Mouse (Mus musculus) spleen, adult 12 weeks (tissue): Measurements from ENCODE around the gene Fbxl13.

Source experiments
- DNase-seq: peaks from one replicate; pipeline ENCODE4 v3.0.0; 2022; ENCODE audit warnings: low spot score

Gene Fbxl13

DNA sequence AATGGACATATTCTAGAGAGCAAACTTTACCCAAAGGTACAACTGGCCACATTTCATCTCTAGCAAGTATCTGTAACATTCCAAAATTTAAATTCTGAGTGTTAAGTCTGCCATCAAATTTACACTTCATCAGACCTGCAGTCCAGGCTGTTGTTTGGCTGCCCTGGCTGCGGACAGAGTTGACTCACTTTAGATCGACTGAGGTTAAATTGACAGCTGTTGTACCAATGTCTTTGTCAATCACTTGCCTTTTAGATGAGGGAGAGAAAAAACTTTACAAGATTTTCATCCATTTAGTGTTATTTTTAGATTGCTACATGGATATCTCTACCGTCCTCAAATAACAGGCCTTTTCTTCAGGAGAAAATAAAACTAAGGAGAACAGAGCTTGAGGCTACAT is 126.3 kb downstream of the Fbxl13 start:
- no peak for DNase-seq

GRCm38 (mm10) chr5:21518207-21518606 is 127.2 kb downstream of the Fbxl13 start:
- no peak for DNase-seq

DNA sequence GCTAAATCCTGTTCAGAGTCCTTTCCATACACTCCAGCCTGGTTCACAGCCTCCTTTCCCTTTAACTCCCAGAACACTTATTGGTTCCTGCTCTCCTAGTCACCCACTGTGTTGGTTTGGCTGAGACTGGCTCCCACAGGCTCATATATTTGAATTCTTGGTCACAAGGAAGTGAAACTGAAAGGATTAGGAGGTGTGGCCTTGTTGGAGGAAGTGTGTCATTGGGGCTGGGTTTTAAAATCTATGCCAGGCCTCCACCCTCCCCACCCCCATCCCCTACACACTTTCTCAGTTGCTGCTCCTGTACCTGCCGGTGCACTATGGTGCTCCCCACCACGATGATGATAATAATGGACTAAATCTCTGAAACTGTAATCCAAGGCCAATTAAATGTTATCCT is 127.9 kb downstream of the Fbxl13 start:
- peak; percentile 5 for DNase-seq

DNA sequence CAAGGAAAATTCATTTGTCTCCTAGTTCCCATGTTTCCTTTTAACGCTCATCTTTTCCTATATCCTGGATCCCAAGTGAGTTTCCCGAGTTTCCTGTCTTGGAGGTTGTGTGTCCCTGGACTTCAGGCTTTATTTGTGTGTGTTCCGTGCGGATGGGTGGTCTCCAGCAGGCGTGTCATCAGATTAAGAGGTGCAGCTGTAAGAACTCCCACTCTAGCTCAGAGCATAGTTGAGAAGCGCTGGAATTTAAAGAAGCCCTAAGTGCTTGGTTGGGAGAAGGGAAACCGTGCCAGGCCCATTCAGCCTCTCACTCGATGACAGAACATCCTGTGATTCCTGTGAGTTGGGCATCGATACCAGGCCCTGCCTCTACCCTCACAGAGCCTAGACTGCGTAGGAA is 132.1 kb downstream of the Fbxl13 start:
- DNase-seq: no peak

- DNase-seq: no peak
These were observed 135.6 kb downstream of the Fbxl13 start for GRCm38 (mm10) chr5:21509801-21510200.

DNA sequence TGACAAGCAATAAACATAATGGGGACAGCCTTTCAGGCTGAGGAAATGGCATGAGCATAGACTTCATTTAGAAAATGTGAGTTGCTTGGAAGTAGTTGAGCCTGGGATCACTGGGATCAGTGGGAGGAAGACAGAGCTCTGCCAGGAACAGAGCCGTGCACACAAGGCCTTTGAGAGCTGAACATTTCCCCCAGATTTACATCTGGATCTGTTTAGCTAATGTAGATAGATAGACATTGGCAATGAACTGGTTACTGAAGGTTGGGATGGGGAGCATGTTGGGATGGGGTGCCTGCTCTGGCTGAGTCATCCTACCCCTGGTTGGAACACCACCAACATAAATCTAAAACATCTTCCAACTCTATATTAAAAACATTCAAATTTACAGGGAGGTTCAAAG is 138.5 kb downstream of the Fbxl13 start:
- no peak for DNase-seq

DNA sequence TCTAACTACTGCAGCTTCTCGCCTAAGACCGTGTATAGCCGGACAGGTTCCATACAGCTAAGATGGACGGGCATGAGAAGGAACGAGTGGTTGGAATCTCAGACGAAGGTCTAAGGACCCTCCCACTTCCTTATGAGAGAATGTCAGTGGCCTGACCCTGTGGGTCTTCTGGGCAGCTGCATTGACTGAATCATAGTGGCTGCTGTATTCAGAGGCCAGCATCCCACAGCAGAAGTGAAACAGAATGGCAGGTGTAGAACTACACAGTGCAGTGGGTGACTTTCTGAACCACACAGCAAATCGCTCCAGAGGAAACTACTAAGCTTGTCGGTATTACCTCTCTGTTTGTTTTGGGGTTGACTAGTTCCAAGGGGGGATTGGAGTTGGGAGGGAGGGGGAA is 140.3 kb downstream of the Fbxl13 start:
- no peak for DNase-seq

DNA sequence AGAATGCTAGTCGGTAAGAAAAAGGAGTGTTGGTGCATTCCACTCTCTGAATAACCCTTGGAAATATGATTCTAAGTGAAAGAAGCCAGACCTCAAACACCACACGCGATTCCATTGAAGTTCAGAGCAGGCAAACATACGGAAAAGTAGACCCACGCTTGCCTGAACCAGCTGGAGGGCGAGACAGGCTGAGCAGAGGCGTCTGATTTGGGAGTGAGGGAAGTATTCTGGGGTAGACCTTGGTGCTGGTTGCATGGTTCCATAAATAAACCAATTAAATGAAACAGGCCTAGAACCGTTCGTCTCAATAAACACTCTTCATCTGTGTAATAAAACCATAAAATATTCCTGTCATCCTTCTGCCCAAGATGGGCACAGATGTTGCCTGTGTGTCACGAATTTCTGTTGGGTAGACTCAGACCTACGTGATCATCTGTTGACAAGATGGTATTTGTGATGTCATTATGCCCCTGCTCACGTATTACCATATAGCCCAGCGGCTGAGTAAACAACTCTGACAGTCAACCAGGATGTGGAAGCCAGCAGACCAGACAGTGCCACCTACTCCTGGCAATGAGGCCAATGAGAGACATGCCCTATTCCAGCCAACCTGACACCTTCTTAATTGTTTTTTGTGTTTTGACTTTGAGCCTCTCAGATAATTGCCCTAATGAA is 142.4 kb downstream of the Fbxl13 start:
- no peak for DNase-seq

DNA sequence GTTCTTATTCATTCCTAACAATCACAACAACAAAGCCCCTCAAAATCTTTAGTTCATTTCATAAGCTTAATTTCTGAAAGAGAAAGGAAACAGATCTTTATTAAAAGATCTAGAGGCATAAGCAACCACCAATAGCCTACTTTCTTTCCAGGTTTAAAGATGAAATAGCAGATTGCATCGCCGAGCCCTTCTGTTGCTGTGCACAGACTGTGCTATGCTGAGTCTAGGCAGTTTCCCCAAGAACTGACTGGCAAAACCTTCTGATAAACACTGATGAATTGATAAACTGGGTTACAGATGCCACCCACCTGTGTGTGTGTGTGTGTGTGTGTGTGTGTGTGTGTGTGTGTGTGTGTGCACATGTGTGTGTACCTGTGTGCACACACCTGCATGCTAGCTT is 144.5 kb downstream of the Fbxl13 start:
- DNase-seq: no peak

- no peak for DNase-seq
These were observed 145.3 kb downstream of the Fbxl13 start for GRCm38 (mm10) chr5:21500133-21500532.

- DNase-seq: no peak
These were observed 146.5 kb downstream of the Fbxl13 start for GRCm38 (mm10) chr5:21498925-21499324.

GRCm38 (mm10) chr5:21498490-21498889 is 146.9 kb downstream of the Fbxl13 start:
- no peak for DNase-seq

DNA sequence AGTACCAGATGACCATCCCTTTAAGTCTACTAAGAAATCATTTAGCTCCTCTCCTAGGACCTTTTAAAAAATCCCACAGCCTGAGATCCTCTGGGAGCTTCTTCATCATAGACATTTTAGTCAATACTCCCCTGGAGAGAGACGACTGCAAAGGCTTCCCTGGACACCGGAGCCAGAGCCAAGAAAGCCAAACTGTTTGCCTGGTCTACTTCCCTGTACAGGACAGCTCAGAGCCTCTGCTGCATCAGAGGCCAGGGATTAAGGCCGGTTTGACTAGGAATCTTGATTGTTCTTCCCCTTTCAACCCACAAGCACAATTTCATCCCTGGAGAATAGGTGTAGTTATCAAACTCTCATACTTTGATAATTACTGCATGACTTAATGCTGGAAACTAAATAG is 148.6 kb downstream of the Fbxl13 start:
- DNase-seq: no peak

DNA sequence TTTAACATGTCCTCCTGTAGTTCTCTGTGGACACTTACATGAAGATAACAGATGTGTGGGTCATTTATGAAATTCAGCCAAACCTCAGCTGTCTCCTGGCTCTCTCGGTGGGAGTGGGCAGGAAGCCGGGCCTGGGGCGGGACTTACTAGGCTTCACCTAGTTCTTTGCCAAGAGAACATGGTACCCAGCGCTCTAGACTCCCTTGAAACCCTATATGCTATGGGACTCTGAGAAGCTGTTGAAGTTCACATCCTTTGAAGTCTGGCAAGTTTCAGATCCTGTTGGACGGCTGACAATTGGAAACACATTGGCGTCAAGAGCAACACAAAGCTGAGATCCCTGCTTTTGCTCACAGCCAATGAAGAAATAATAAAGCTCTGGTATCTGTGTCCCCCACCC is 149.1 kb downstream of the Fbxl13 start:
- no peak for DNase-seq

GRCm38 (mm10) chr5:21494781-21495180 is 150.7 kb downstream of the Fbxl13 start:
- DNase-seq: no peak

DNA sequence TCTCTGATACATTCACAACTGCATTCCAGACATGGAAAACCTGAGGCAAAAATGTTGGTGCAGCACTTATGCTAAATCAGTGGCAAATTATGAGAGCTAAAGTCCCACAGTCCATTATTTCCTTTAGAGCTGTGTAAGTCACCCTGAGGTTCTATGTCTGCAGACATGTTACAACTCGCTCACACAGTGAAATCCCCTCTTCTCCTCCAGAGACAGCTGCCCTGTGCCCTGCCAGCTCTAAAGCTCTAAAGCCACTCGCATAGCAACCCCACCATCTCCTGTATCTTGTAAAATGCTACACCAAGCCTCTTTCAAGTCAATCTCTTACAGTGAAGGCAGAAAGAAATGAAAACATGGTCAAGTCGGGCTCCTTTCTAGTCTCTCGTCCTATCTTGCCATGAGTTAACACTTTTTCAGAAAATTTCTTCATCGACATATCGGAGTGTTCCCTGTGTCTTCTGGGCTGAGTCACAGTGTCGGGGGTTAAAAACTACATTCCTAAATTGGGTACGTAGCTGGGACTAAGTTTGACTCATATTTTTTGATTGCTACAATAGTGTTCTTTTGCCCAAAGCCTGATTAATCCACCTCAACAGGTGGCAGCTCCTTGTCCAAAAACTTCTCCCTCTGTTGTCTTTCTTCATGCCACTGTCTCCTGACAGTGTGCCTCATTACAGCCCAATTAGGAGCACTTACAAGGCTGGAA is 152.0 kb downstream of the Fbxl13 start:
- no peak for DNase-seq

- DNase-seq: no peak
These were observed 153.2 kb downstream of the Fbxl13 start for GRCm38 (mm10) chr5:21492213-21492612.

- DNase-seq: no peak
These were observed 154.0 kb downstream of the Fbxl13 start for GRCm38 (mm10) chr5:21491469-21491868.

GRCm38 (mm10) chr5:21489135-21489534 is 156.3 kb downstream of the Fbxl13 start:
- no peak for DNase-seq

GRCm38 (mm10) chr5:21488506-21488905 is 156.9 kb downstream of the Fbxl13 start:
- no peak for DNase-seq

DNA sequence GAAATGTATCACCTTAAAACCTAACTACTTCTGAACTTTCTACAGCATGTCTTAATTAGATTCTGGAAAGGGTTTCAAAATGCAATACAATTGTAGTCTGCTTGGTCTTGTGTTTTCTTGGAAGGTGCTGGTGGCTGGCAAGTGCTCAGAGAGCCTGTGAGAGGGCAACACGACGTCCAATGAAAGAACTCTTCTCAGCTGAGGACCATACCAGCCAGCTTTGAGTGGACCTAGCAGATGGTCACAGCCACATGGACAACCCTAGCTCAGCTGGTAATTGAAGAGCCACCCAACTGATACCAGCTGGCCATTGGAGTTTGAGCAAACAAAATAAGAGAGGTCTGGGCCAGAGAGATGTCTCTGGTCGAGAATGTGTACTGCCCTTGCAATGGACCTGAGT is 157.7 kb downstream of the Fbxl13 start:
- DNase-seq: no peak

DNA sequence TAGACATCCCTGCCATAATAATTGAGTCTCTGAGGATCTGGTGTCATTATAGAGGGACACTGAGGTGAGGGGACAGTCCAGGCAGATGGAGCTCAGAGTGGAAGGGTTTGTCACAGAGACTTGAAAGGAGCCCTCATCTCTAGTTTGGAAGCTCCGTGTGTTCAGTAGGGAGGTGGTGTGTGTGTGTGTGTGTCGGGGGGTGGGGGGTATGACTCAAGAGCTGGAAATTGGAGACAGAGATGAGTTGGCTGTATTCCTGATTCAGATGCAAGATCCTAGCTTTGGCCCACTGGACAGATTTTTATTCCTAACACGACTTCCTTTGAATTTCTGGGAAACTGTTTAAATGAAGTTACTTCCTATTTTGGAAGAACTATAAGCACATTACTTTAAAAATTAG is 158.1 kb downstream of the Fbxl13 start:
- DNase-seq: no peak

DNA sequence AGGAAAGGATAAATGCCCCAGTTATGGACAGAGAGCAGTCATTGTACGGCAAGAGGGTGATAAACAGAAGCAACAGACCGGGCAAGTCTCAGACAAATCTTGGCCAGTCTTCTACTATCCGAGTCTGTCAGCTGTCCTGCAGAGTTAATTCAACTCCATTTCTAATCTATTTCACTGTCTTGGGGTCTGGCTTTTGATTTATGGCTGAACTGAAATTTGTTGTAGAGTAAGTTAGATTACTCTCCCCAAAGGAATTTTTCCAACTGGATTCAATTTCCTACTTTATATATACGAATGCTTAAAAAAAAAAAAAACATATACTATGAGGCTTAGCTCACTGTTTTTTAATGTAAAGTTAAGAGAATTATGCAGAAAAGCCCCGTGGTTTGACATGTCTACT is 158.6 kb downstream of the Fbxl13 start:
- no peak for DNase-seq
